Mouse (Mus musculus): Measurements from ENCODE around the gene Zbtb37. TPM values are rescaled to one million over a fixed set of nuclear protein-coding genes. Genes with fewer than 3 reads are reported as not detected.
"Not testable (repeated sequence)": the region's sequence is repeated elsewhere in the genome, so short reads cannot be mapped to it uniquely, and the experiment has no call there.

The Zbtb37 gene
- polyA plus RNA-seq, 1 experiment from 2014 or later: 11.5 TPM

DNA sequence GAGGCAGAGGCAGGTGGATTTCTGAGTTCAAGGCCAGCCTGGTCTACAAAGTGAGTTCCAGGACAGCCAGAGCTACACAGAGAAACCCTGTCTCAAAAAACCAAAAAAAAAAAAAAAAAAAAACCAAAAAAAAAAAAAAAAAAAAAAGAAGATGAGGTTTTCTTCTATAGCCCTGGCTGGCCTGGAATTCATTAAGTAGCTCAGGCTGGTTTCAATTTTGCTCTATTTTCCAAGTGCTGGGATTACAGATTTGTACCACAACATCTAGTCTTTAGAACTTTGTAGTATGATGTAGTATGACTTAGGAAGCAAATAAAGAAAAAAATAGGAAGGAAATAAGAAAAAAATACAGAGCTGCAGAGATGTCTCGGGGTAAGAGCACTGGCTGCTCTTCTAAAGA, 6.2 kb downstream of the Zbtb37 start:
- H3K9ac ChIP-seq; H3K9me3 ChIP-seq; H3K4me2 ChIP-seq; H3K27ac ChIP-seq; H3K27me3 ChIP-seq; H3K4me3 ChIP-seq; ATAC-seq (ENCODE audit: low FRiP score): not testable (repeated sequence)
- Histone ChIP-seq H3K36me3 (peaks cover 54% of the 10 kb centered on the region), H3K4me1 (replicated peaks) (peaks cover 11% of the 10 kb centered on the region)
- WGBS: 94% methylated on average over 1 of the region's 1 CpGs

DNA sequence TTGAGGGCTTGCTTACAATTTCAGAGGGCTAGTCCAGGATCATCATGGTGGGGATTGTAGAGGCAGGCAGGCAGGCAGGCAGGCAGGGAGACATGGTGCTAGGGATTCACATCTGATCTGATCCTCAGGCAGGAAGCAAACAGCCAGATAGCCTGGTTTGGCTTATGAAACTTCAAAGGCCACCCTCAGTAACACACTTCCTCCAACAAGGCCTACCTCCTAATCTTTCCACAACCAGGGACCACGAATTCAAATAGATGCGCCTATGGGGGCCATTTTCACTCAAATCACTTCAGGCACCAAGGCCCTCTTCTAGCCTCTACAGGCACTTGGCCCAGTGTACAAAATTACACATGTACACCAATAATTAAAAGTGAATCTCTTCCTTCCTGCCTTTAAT, 7.5 kb downstream of the Zbtb37 start:
- 0 out of 2 replicates have a peak, but pooled peaks cover 7% of the 10 kb centered on the region for H3K4me1 ChIP-seq (replicated peaks)
- H3K27me3 ChIP-seq: no peaks in the 10 kb centered on the region
- H3K4me2 ChIP-seq: no peak overlapping the region
- H3K4me3 ChIP-seq: no peak overlapping the region
- no peaks in the 10 kb centered on the region for H3K9me3 ChIP-seq
- ATAC-seq (ENCODE audit: low FRiP score): no peak
- no peak overlapping the region for H3K9ac ChIP-seq
- H3K27ac ChIP-seq: no peak overlapping the region
- WGBS: 92% methylated on average over 2 of the region's 2 CpGs
- peaks cover 50% of the 10 kb centered on the region for H3K36me3 ChIP-seq

DNA sequence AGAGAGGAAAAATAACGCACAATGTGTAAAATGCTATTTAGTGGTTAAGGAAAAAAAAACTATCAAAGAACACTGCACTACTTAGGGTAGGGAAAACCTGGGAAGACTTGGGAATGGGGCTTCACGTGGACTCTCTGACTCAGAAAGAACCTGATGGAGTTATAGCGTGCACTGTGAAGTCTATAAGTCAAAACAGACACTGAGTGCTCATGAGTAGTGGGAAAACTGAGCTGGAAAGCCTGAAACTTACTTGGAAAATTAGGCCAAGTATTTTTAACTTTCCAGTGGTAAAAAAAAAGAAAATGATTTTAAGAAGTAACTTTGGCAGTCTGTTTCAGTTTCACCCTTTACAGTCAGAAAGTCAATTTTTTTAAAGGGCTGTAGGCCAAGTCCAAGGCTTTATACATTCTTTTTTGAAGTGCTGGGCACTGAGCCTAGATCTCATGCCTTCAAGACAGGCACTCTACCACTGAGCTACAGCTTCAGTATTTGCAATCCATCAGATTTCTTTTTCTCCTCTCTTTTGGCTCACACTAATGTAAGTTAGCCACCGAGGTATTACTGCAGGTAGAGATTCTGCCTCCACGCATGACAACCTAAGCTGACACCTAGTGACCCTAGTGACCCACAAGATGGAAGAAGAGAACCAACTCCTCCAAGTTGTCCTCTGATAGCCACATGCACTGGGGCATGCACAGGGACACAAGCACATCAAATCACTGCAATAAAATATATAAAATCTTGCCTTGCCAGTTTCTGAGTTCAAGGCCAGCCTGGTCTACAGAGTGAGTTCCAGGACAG, 9.0 kb downstream of the Zbtb37 start:
- no peaks in the 10 kb centered on the region for H3K4me1 ChIP-seq (replicated peaks)
- no peaks in the 10 kb centered on the region for H3K9me3 ChIP-seq
- no peak overlapping the region for H3K27ac ChIP-seq
- no peaks in the 10 kb centered on the region for H3K27me3 ChIP-seq
- WGBS: 92% methylated on average over 5 of the region's 5 CpGs
- H3K4me3 ChIP-seq: no peak overlapping the region
- H3K9ac ChIP-seq: no peak overlapping the region
- no peak for ATAC-seq (ENCODE audit: low FRiP score)
- no peak overlapping the region for H3K4me2 ChIP-seq
- peaks cover 43% of the 10 kb centered on the region for H3K36me3 ChIP-seq

DNA sequence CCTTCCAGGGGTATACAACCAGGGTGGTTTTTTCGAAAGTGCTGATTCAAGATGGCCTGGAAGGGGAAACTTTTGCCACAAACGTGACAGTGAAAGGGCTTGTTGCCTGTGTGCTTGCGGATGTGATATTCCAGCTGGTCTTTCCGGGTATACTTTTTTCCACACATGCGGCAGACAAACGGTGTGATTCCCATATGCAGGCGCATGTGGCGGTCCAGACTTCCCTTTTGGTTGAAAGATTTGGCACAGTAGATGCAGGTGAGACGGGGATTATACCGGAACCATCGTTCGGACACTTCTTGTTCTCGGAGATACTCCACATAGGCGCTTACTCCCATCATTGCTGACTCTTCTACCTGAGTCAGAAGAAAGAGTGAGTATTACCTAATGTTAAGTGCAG, 14.6 kb downstream of the Zbtb37 start:
- Histone ChIP-seq H3K27ac (no peak overlapping the region), H3K4me1 (replicated peaks) (no peaks in the 10 kb centered on the region), H3K9me3 (no peaks in the 10 kb centered on the region), H3K4me3 (no peak overlapping the region), H3K27me3 (no peaks in the 10 kb centered on the region), H3K36me3 (peaks cover 50% of the 10 kb centered on the region), H3K4me2 (no peak overlapping the region), H3K9ac (no peak overlapping the region)
- WGBS: 96% methylated on average over 14 of the region's 14 CpGs
- ATAC-seq (ENCODE audit: low FRiP score): no peak

DNA sequence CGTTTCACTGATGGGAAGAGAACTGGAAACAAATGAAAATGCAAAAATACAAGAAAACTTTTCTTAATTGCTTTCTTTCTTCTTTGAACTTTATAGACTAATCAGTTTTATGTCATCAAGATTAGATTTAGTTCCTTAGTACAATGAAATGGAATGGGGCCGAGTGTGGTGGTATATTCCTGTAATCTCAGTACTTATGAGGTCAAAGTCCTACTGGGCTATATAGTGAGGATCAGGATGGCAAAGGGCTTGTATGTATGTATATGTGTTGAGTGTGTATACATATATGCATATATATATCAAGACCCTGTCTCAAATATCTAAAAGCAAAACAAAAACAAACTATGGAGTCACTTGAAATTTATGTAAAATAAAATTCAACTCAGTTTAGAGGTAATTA, 18.3 kb downstream of the Zbtb37 start:
- no peak overlapping the region for H3K4me2 ChIP-seq
- H3K4me1 ChIP-seq (replicated peaks): no peaks in the 10 kb centered on the region
- no peak overlapping the region for H3K4me3 ChIP-seq
- H3K9me3 ChIP-seq: no peaks in the 10 kb centered on the region
- 92% methylated on average over 2 of the region's 2 CpGs for WGBS
- H3K36me3 ChIP-seq: peaks cover 58% of the 10 kb centered on the region
- H3K27me3 ChIP-seq: no peaks in the 10 kb centered on the region
- no peak overlapping the region for H3K9ac ChIP-seq
- H3K27ac ChIP-seq: no peak overlapping the region
- ATAC-seq (ENCODE audit: low FRiP score): no peak

- H3K4me1 ChIP-seq (replicated peaks): no peaks in the 10 kb centered on the region
- no peak overlapping the region for H3K27ac ChIP-seq
- H3K4me3 ChIP-seq: no peak overlapping the region
- H3K9me3 ChIP-seq: no peaks in the 10 kb centered on the region
- 92% methylated on average over 4 of the region's 4 CpGs for WGBS
- peaks cover 35% of the 10 kb centered on the region for H3K36me3 ChIP-seq
- no peaks in the 10 kb centered on the region for H3K27me3 ChIP-seq
- no peak for ATAC-seq (ENCODE audit: low FRiP score)
- H3K9ac ChIP-seq: no peak overlapping the region
- H3K4me2 ChIP-seq: no peak overlapping the region
Measured at GRCm38 (mm10) chr1:161010436-161010835, 24.2 kb downstream of the Zbtb37 start.

DNA sequence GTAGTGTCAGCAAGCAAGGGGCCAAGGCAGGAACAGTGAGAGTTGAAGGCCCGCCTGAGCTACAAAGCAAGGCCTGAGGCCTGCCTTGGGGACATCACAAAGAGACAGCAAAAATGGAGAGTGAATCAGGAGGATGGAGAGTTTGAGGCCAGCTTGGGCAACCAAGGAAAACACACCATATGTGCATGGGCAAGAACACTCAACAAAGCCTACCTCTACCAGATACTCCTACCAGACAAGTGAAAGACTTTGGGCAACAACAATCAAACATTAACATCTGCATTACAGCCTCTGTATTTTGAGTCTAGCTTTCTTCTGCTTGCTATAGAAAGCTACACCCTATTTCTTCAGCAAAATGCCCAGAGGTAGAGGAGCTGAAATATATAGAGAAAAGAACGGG, 26.6 kb downstream of the Zbtb37 start:
- Histone ChIP-seq H3K4me1 (replicated peaks) (no peaks in the 10 kb centered on the region), H3K4me2 (no peak overlapping the region), H3K27ac (no peak overlapping the region), H3K27me3 (no peaks in the 10 kb centered on the region), H3K9me3 (no peaks in the 10 kb centered on the region), H3K4me3 (no peak overlapping the region), H3K36me3 (peaks cover 41% of the 10 kb centered on the region), H3K9ac (no peak overlapping the region)
- WGBS: 96% methylated on average over 2 of the region's 2 CpGs
- no peak for ATAC-seq (ENCODE audit: low FRiP score)

- 83% methylated on average over 5 of the region's 5 CpGs for WGBS
Measured at GRCm38 (mm10) chr1:161006471-161006870, 28.2 kb downstream of the Zbtb37 start.

DNA sequence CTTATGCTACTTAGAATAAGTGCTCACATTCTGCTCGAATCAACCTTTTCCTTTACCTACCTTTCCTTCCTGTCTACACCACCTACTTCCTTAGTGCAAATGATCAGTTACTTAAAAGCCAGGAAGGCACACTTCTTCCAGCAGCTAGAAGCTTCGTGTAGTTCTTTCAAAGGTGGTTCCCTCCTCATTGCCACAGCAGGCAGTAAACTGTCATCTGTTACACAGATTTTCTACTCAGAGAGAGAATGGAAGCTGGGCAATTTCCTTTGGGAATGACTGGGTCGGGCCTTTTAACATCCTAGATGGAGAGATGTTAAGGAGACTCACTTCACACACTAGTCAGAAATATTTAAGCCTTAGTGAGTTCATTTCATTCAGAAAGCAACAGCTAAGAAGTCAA, 29.1 kb downstream of the Zbtb37 start:
- no peaks in the 10 kb centered on the region for H3K4me1 ChIP-seq (replicated peaks)
- H3K9ac ChIP-seq: no peak overlapping the region
- no peak for ATAC-seq (ENCODE audit: low FRiP score)
- H3K27ac ChIP-seq: no peak overlapping the region
- no peaks in the 10 kb centered on the region for H3K9me3 ChIP-seq
- H3K36me3 ChIP-seq: peaks cover 32% of the 10 kb centered on the region
- no peaks in the 10 kb centered on the region for H3K27me3 ChIP-seq
- H3K4me3 ChIP-seq: no peak overlapping the region
- no peak overlapping the region for H3K4me2 ChIP-seq
- 73% methylated on average over 3 of the region's 3 CpGs for WGBS

More at GRCm38 (mm10) chr1:161006471-161006870, 28.2 kb downstream of the Zbtb37 start:
- Histone ChIP-seq H3K4me3 (no peak overlapping the region), H3K27ac (no peak overlapping the region), H3K4me2 (no peak overlapping the region), H3K36me3 (peaks cover 33% of the 10 kb centered on the region), H3K9ac (no peak overlapping the region), H3K4me1 (replicated peaks) (no peaks in the 10 kb centered on the region), H3K9me3 (no peaks in the 10 kb centered on the region), H3K27me3 (no peaks in the 10 kb centered on the region)
- no peak for ATAC-seq (ENCODE audit: low FRiP score)

DNA sequence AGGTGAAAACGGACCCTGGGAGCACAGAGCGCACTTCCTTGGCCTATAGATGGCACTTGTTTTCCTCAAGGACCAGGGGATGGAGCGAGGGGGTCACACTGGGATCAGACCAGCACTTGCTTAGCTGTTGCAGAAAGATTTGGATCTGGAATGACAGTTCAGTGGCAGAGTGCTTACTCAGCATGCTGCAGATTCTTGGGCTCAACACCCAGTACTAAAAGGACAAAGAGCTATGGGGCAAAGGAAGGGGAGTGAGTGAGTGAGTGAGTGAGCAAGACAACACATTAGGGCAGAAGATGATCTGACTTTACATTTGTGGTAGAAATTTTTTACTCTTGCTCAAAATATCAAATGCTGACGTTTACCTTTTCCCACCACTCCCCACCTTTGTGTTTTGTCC, 29.7 kb downstream of the Zbtb37 start:
- H3K9me3 ChIP-seq: no peaks in the 10 kb centered on the region
- no peak for ATAC-seq (ENCODE audit: low FRiP score)
- no peak overlapping the region for H3K4me2 ChIP-seq
- 67% methylated on average over 4 of the region's 4 CpGs for WGBS
- H3K27me3 ChIP-seq: no peaks in the 10 kb centered on the region
- no peak overlapping the region for H3K4me3 ChIP-seq
- no peak overlapping the region for H3K27ac ChIP-seq
- no peak overlapping the region for H3K9ac ChIP-seq
- no peaks in the 10 kb centered on the region for H3K4me1 ChIP-seq (replicated peaks)
- peaks cover 34% of the 10 kb centered on the region for H3K36me3 ChIP-seq

DNA sequence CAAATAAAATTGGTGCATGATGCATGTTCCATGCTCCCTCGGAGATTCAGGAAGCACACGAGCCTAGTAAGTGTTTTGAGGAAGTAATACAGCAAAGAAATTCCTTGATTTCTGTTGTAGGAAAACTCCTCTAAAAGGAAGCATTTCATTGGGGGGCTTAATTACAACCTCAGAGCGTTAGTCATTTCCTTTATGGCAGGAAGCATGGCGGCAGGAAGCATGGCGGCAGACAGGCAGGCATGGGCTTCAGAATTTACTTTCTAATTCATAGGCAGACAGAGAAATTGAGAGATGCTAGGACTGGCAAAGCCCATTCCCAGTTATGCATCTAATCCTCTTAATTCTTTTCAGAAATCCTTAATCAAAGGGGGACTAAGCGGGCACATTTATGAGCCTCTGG, 40.8 kb downstream of the Zbtb37 start:
- Histone ChIP-seq H3K9ac (no peak overlapping the region), H3K9me3 (no peaks in the 10 kb centered on the region), H3K4me3 (no peak overlapping the region), H3K4me2 (no peak overlapping the region), H3K4me1 (replicated peaks) (no peaks in the 10 kb centered on the region), H3K36me3 (peaks cover 3% of the 10 kb centered on the region; the same call in 1 of the 2 replicates), H3K27me3 (no peaks in the 10 kb centered on the region), H3K27ac (no peak overlapping the region)
- ATAC-seq (ENCODE audit: low FRiP score): no peak
- WGBS: 90% methylated on average over 6 of the region's 6 CpGs

DNA sequence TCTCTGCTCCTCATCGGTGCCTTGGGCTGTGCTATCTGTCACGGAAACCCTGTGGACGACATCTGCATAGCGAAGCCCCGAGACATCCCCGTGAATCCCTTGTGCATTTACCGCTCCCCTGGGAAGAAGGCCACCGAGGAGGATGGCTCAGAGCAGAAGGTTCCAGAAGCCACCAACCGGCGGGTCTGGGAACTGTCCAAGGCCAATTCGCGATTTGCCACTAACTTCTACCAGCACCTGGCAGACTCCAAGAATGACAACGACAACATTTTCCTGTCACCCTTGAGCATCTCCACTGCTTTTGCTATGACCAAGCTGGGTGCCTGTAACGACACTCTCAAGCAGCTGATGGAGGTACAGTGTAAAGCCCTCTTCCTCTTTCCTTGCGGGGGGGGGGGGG, 45.3 kb downstream of the Zbtb37 start:
- H3K4me3 ChIP-seq: no peak overlapping the region
- no peaks in the 10 kb centered on the region for H3K9me3 ChIP-seq
- no peak overlapping the region for H3K9ac ChIP-seq
- no peak overlapping the region for H3K27ac ChIP-seq
- ATAC-seq (ENCODE audit: low FRiP score): no peak
- no peak overlapping the region for H3K4me2 ChIP-seq
- 87% methylated on average over 14 of the region's 15 CpGs for WGBS
- H3K36me3 ChIP-seq: no peaks in the 10 kb centered on the region
- H3K27me3 ChIP-seq: no peaks in the 10 kb centered on the region
- H3K4me1 ChIP-seq (replicated peaks): no peaks in the 10 kb centered on the region

- WGBS: 90% methylated on average over 17 of the region's 17 CpGs
Measured at GRCm38 (mm10) chr1:160986881-160987635, 47.6 kb downstream of the Zbtb37 start.

More at GRCm38 (mm10) chr1:160986881-160987635, 47.6 kb downstream of the Zbtb37 start:
- H3K4me2 ChIP-seq: no peak overlapping the region
- H3K27ac ChIP-seq: no peak overlapping the region
- H3K27me3 ChIP-seq: no peaks in the 10 kb centered on the region
- ATAC-seq (ENCODE audit: low FRiP score): no peak
- H3K9ac ChIP-seq: no peak overlapping the region
- no peak overlapping the region for H3K4me3 ChIP-seq
- no peaks in the 10 kb centered on the region for H3K9me3 ChIP-seq
- H3K36me3 ChIP-seq: no peaks in the 10 kb centered on the region
- no peaks in the 10 kb centered on the region for H3K4me1 ChIP-seq (replicated peaks)
